Mouse (Mus musculus): ENCODE results near the gene Sema4c. TPM values are rescaled to one million over a fixed set of nuclear protein-coding genes. Genes with fewer than 3 reads are reported as not detected.

The Sema4c gene
- polyA plus RNA-seq, 1 experiment from 2014 or later = 11.7 TPM

DNA sequence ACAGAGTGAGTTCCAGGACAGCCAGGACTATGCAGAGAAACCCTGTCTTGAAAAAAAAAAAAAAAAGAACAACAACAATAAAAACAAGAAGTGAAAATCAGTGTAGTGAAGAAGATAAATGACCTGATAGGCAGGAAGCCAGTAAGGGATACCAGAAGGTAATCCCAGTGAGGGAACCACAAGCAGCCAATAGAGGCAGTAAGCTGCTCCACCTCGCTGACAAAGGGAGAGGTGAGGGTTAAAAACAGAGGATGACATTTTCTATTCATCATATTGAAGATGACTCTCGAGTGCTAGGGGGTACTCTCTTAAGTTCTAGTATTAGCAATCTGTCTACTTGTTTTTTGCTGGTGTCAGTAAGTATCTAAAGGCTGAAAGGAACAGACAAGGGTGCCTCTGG is 40.3 kb upstream of the Sema4c start:
- ATAC-seq (no peak), DNase-seq (ENCODE audit: low spot score) (no peak)
- no peaks in the 10 kb centered on the region for H3K36me3 ChIP-seq (ENCODE audit: insufficient read depth, low read length)
- 72% methylated on average over 2 of the region's 2 CpGs for WGBS
- H3K27ac ChIP-seq (ENCODE audit: low read length) = no peak overlapping the region
- no peak overlapping the region for H3K4me3 ChIP-seq (ENCODE audit: low read depth, low read length)
- no peaks in the 10 kb centered on the region for H3K27me3 ChIP-seq (replicated peaks; ENCODE audit: insufficient read depth, low read length)
- H3K9ac ChIP-seq (replicated peaks; ENCODE audit: low read depth) = no peak overlapping the region
- no peak overlapping the region for H3K4me2 ChIP-seq (replicated peaks; ENCODE audit: low read depth, low read length)
- TF ChIP-seq CTCF (IDR thresholded peaks at IDR 0.05) (no peak), EP300 (IDR thresholded peaks at IDR 0.05) (no peak)
- peaks cover 9% of the 10 kb centered on the region; the same call in 1 of the 2 replicates for H3K4me1 ChIP-seq (ENCODE audit: insufficient read depth, low read depth, low read length)
- no peaks in the 10 kb centered on the region for H3K9me3 ChIP-seq (ENCODE audit: low read length)

DNA sequence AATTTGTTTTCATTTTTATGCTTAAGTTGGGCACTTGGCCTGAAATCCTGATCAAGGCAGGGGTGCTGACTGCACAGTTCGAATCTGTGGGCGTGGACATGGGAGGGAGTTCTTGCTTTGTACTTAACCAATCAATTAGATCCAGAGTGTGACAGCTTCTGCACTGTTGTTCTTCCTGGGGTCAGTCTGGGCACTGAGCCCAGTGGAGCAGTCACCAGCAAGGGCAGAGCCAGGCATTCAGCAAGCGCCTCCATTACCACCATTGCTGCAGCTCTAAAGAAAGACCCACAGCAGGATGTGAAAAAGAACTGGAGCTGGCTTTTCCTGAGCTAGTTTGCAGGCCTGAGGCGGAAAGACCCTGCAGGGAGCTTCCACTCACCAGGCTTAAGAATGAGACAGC is 38.0 kb upstream of the Sema4c start:
- 24% methylated on average over 4 of the region's 4 CpGs for WGBS
- DNase-seq (ENCODE audit: low spot score) (peak; percentile 91), ATAC-seq (peak; percentile 87)
- Histone ChIP-seq H3K4me1 (ENCODE audit: insufficient read depth, low read depth, low read length) (peaks cover 3% of the 10 kb centered on the region; the same call in 1 of the 2 replicates), H3K27me3 (replicated peaks; ENCODE audit: insufficient read depth, low read length) (no peaks in the 10 kb centered on the region), H3K9ac (replicated peaks; ENCODE audit: low read depth) (no peak overlapping the region), H3K4me2 (replicated peaks; ENCODE audit: low read depth, low read length) (no peak overlapping the region), H3K27ac (ENCODE audit: low read length) (peak overlapping the region; percentile 71), H3K36me3 (ENCODE audit: insufficient read depth, low read length) (no peaks in the 10 kb centered on the region), H3K4me3 (ENCODE audit: low read depth, low read length) (no peak overlapping the region), H3K9me3 (ENCODE audit: low read length) (no peaks in the 10 kb centered on the region)
- TF ChIP-seq EP300 (IDR thresholded peaks at IDR 0.05) = 0 out of 2 replicates have a peak, but pooled peaks have one; percentile 4
- TF ChIP-seq CTCF (IDR thresholded peaks at IDR 0.05) = no peak

DNA sequence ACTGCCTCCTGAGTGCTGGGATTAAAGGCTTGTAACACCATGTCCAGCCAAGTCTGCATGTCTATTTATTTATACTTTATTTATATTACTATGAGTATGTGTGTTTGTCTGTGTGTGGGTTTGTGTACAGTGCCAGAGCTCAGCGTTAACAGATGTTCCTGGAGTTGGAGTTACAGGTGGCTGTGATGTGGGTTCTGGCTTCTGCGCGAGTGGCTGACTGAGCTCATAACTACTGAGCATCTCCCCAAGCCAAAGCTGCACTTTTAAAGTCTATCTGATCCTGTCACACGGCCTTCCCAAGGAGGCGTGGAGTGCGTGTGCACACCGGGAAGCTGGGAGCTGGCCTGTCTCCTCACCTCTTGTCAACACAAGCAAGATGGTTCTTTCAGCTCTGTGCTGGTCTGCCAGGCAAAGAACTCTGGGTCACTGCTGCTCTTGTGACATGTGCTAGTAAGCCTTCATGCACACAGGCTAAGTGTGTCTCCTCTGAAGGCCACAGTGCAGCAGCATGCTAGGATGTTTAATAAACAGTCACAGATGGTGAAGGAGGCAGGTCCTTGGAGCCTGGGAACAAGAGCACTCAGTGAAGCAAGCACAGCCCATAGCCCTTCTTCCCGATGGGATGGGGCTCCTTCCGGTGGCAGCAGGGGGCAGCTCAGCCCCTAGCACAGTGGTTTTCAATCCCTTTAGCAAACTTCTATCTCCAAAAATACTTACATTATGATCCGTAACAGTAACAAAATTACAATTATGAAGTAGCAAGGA is 37.2 kb upstream of the Sema4c start:
- TF ChIP-seq CTCF (IDR thresholded peaks at IDR 0.05) (peak; percentile 36), EP300 (IDR thresholded peaks at IDR 0.05) (no peak)
- no peak overlapping the region for H3K4me2 ChIP-seq (replicated peaks; ENCODE audit: low read depth, low read length)
- H3K27me3 ChIP-seq (replicated peaks; ENCODE audit: insufficient read depth, low read length) = no peaks in the 10 kb centered on the region
- H3K4me3 ChIP-seq (ENCODE audit: low read depth, low read length) = no peak overlapping the region
- no peak overlapping the region for H3K9ac ChIP-seq (replicated peaks; ENCODE audit: low read depth)
- ATAC-seq = peak; percentile 75
- WGBS = 37% methylated on average over 10 of the region's 10 CpGs
- peaks cover 3% of the 10 kb centered on the region; the same call in 1 of the 2 replicates for H3K4me1 ChIP-seq (ENCODE audit: insufficient read depth, low read depth, low read length)
- peak; percentile 66 for DNase-seq (ENCODE audit: low spot score)
- no peaks in the 10 kb centered on the region for H3K9me3 ChIP-seq (ENCODE audit: low read length)
- H3K27ac ChIP-seq (ENCODE audit: low read length) = peak overlapping the region; percentile 71; the same call in 1 of the 2 replicates
- H3K36me3 ChIP-seq (ENCODE audit: insufficient read depth, low read length) = no peaks in the 10 kb centered on the region

DNA sequence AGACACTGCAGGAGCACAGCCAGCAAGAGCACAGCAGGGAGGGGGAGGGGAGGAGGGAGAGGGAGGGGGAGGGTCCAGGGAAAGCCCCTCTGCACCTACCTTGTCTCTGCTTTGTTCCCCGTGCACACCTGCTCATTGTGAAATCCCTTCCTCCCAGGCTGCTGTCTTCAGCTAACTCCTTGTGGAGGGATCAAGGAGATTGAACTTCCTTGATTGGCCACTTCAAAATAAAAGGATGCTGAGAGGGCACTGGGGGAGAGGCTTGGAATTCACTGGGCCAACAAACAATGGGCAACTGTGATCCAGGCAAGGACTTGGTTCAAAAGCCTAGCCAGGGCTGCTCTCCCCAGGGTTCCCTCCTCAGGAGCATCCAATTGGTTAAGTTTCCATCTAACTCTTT is 35.0 kb upstream of the Sema4c start:
- Histone ChIP-seq H3K4me1 (ENCODE audit: insufficient read depth, low read depth, low read length) (peaks cover 26% of the 10 kb centered on the region), H3K9ac (replicated peaks; ENCODE audit: low read depth) (no peak overlapping the region), H3K4me3 (ENCODE audit: low read depth, low read length) (no peak overlapping the region), H3K9me3 (ENCODE audit: low read length) (no peaks in the 10 kb centered on the region), H3K4me2 (replicated peaks; ENCODE audit: low read depth, low read length) (no peak overlapping the region), H3K36me3 (ENCODE audit: insufficient read depth, low read length) (no peaks in the 10 kb centered on the region), H3K27me3 (replicated peaks; ENCODE audit: insufficient read depth, low read length) (no peaks in the 10 kb centered on the region), H3K27ac (ENCODE audit: low read length) (no peak overlapping the region)
- WGBS = 18% methylated on average over 1 of the region's 1 CpGs
- ATAC-seq (peak; percentile 16), DNase-seq (ENCODE audit: low spot score) (peak; percentile 70)
- no peak for TF ChIP-seq EP300 (IDR thresholded peaks at IDR 0.05)
- TF ChIP-seq CTCF (IDR thresholded peaks at IDR 0.05) = no peak

DNA sequence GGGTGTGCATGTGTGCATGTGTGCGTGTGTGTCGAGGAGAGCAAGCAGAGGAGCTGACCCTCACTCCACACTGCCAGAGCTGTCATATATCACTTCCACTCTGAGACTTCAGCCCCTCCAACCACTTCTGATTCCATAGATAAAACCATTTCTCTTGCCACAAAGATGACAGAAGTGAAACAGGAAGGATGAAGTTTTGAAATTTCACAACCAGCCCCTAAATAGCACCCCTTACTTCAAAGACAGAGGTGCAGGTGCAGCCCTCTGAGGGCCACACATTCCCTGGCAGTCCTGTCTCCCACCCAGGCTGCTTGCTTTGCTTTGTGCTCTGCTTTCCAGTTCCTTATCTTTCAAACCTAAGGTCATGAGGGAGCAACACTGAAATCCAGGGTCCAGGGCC is 33.3 kb upstream of the Sema4c start:
- Histone ChIP-seq H3K27me3 (replicated peaks; ENCODE audit: insufficient read depth, low read length) (no peaks in the 10 kb centered on the region), H3K4me1 (ENCODE audit: insufficient read depth, low read depth, low read length) (peaks cover 26% of the 10 kb centered on the region), H3K4me2 (replicated peaks; ENCODE audit: low read depth, low read length) (no peak overlapping the region), H3K36me3 (ENCODE audit: insufficient read depth, low read length) (no peaks in the 10 kb centered on the region), H3K27ac (ENCODE audit: low read length) (no peak overlapping the region), H3K9ac (replicated peaks; ENCODE audit: low read depth) (no peak overlapping the region), H3K4me3 (ENCODE audit: low read depth, low read length) (no peak overlapping the region), H3K9me3 (ENCODE audit: low read length) (no peaks in the 10 kb centered on the region)
- TF ChIP-seq CTCF (IDR thresholded peaks at IDR 0.05) (no peak), EP300 (IDR thresholded peaks at IDR 0.05) (no peak)
- no peak for ATAC-seq
- DNase-seq (ENCODE audit: low spot score) = no peak
- 57% methylated on average over 2 of the region's 2 CpGs for WGBS

DNA sequence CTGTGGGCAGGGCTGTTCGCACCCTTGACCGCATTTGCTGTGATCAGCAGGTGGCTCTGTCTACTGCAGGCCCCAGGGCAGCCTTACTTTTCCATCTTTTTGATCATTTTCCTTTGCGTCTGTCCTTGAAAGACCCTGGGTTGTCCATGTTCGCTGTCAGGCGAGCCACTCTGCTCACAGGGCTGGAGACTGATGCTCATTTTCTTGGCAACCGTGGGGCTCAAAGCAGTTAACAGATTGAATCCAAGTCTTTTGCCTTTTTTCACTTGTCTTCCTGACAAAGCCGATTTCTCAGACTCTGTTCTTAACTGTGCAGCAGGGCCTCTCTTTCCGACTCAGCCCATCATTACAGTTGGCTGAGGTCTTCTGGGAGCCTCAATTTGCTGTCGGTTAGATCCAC is 32.5 kb upstream of the Sema4c start:
- TF ChIP-seq EP300 (IDR thresholded peaks at IDR 0.05) (no peak), CTCF (IDR thresholded peaks at IDR 0.05) (no peak)
- Histone ChIP-seq H3K27ac (ENCODE audit: low read length) (no peak overlapping the region), H3K4me1 (ENCODE audit: insufficient read depth, low read depth, low read length) (peaks cover 23% of the 10 kb centered on the region)

More for the DNA sequence above, 32.5 kb upstream of the Sema4c start:
- Histone ChIP-seq H3K4me3 (ENCODE audit: low read depth, low read length) (no peak overlapping the region), H3K27me3 (replicated peaks; ENCODE audit: insufficient read depth, low read length) (no peaks in the 10 kb centered on the region), H3K9ac (replicated peaks; ENCODE audit: low read depth) (no peak overlapping the region), H3K9me3 (ENCODE audit: low read length) (no peaks in the 10 kb centered on the region), H3K36me3 (ENCODE audit: insufficient read depth, low read length) (no peaks in the 10 kb centered on the region), H3K4me2 (replicated peaks; ENCODE audit: low read depth, low read length) (no peak overlapping the region)
- ATAC-seq (no peak), DNase-seq (ENCODE audit: low spot score) (no peak)
- 75% methylated on average over 9 of the region's 9 CpGs for WGBS
